Mouse (Mus musculus) CH12.LX (cell line): Measurements from ENCODE around the gene Atp8b4. TPM values are rescaled to one million over a fixed set of nuclear protein-coding genes. Genes with fewer than 3 reads are reported as not detected.

ENCODE experiments used
- DNase-seq: peaks from one replicate; pipeline ENCODE4 v3.0.0-alpha.2; 2013; ENCODE audit errors: extremely low read depth
- H3K27ac ChIP-seq: 2 replicates; pipeline ENCODE4 v1.5.1; 2012; ENCODE audit warnings: low read depth, mild to moderate bottlenecking, control low read depth, moderate library complexity; ENCODE audit not compliant: insufficient read depth
- H3K27me3 ChIP-seq: replicated peaks from 2 replicates; pipeline ENCODE3; 2012; ENCODE audit warnings: inconsistent platforms
- H3K36me3 ChIP-seq, 2 experiments: replicated peaks in 1 of 2; 2 replicates each; pipeline versions ENCODE3 to v1.6.1; 2012; ENCODE audit warnings: inconsistent platforms in 1 of 2, low read length in 1 of 2, mild to moderate bottlenecking in 1 of 2, mixed read lengths in 1 of 2, moderate library complexity in 1 of 2; ENCODE audit not compliant: control insufficient read depth in 1 of 2, insufficient read depth in 1 of 2
- H3K4me1 ChIP-seq, 2 experiments: 2 replicates each; pipeline ENCODE4 v1.6.1; 2012; ENCODE audit warnings: inconsistent platforms in 1 of 2, moderate library complexity in 1 of 2; ENCODE audit not compliant: insufficient read depth in 2 of 2, control insufficient read depth in 1 of 2
- H3K4me2 ChIP-seq: 2 replicates; pipeline ENCODE4 v1.6.1; 2012; ENCODE audit warnings: low read depth, mild to moderate bottlenecking, control low read depth; ENCODE audit not compliant: poor library complexity, insufficient read depth, severe bottlenecking
- H3K4me3 ChIP-seq, 3 experiments: fragments of 150-350 bp in 1 of 3; sonication (generic) in 1 of 3; replicated peaks in 1 of 3; 2 replicates each; pipeline versions ENCODE3 to v1.5.1; 2011 to 2012; ENCODE audit warnings: low read depth in 2 of 3, low read length in 2 of 3, mild to moderate bottlenecking in 2 of 3, moderate library complexity in 2 of 3, control low read depth in 1 of 3, improper control_type of control experiment in 1 of 3, inconsistent platforms in 1 of 3, mixed read lengths in 1 of 3; ENCODE audit not compliant: poor library complexity in 1 of 3
- H3K79me2 ChIP-seq: replicated peaks from 2 replicates; pipeline ENCODE4 v1.6.1; 2012; ENCODE audit warnings: mild to moderate bottlenecking, moderate library complexity; ENCODE audit not compliant: control insufficient read depth, poor library complexity, insufficient read depth, severe bottlenecking; ENCODE audit errors: extremely low read depth
- H3K9ac ChIP-seq: 2 replicates; pipeline ENCODE4 v1.6.1; 2012; ENCODE audit warnings: low read depth, mild to moderate bottlenecking, control low read depth, moderate library complexity; ENCODE audit not compliant: insufficient read depth
- H3K9me3 ChIP-seq: replicated peaks from 2 replicates; pipeline ENCODE3; 2012; ENCODE audit warnings: low read length, inconsistent platforms, mixed read lengths
- CHD1 ChIP-seq: IDR thresholded peaks from 2 replicates; pipeline ENCODE4 v1.6.1; 2012; ENCODE audit warnings: low read depth, low read length, improper control_type of control experiment, inconsistent platforms
- CHD2 ChIP-seq: IDR thresholded peaks from 2 replicates; pipeline ENCODE4 v1.6.1; 2011; ENCODE audit warnings: low read length, improper control_type of control experiment
- CTCF ChIP-seq, 2 experiments: IDR thresholded peaks in 1 of 2; conservative IDR thresholded peaks in 1 of 2; 2 replicates each; pipeline ENCODE4 v1.5.1; 2011 to 2012; ENCODE audit warnings: low read depth in 2 of 2, low read length in 2 of 2, improper control_type of control experiment in 1 of 2, inconsistent platforms in 1 of 2, mild to moderate bottlenecking in 1 of 2, moderate library complexity in 1 of 2
- E2F4 ChIP-seq: IDR thresholded peaks from 2 replicates; pipeline ENCODE4 v1.6.1; 2011; ENCODE audit warnings: low read depth, low read length, improper control_type of control experiment; ENCODE audit not compliant: insufficient replicate concordance
- ELF1 ChIP-seq: IDR thresholded peaks from 2 replicates; pipeline ENCODE4 v1.6.1; 2014; ENCODE audit warnings: low read depth, mild to moderate bottlenecking, inconsistent platforms, low read length, improper control_type of control experiment
- EP300 ChIP-seq: IDR thresholded peaks from 2 replicates; pipeline ENCODE4 v1.6.1; 2011; ENCODE audit warnings: low read length, improper control_type of control experiment
- ETS1 ChIP-seq: conservative IDR thresholded peaks from 2 replicates; pipeline ENCODE4 v1.6.1; 2012; ENCODE audit warnings: low read depth, mild to moderate bottlenecking, inconsistent platforms, low read length, improper control_type of control experiment, moderate library complexity
- GABPA ChIP-seq: IDR thresholded peaks from 2 replicates; pipeline ENCODE4 v1.6.1; 2012; ENCODE audit warnings: low read depth, low read length, improper control_type of control experiment, inconsistent platforms; ENCODE audit not compliant: insufficient replicate concordance
- HCFC1 ChIP-seq: IDR thresholded peaks from 2 replicates; pipeline ENCODE4 v1.6.1; 2012; ENCODE audit warnings: low read depth, mild to moderate bottlenecking, inconsistent platforms, low read length, improper control_type of control experiment
- JUN ChIP-seq: IDR thresholded peaks from 2 replicates; pipeline ENCODE4 v1.6.1; 2011; ENCODE audit warnings: low read depth, mild to moderate bottlenecking, low read length, improper control_type of control experiment, moderate library complexity; ENCODE audit not compliant: insufficient read depth
- JUND ChIP-seq: conservative IDR thresholded peaks from 2 replicates; pipeline ENCODE4 v1.6.1; 2011; ENCODE audit warnings: low read depth, low read length, improper control_type of control experiment
- KAT2A ChIP-seq: IDR thresholded peaks from 2 replicates; pipeline ENCODE4 v1.6.1; 2012; ENCODE audit warnings: low read length, improper control_type of control experiment, inconsistent platforms; ENCODE audit not compliant: insufficient replicate concordance
- MAFK ChIP-seq: IDR thresholded peaks from 2 replicates; pipeline ENCODE4 v1.6.1; 2011; ENCODE audit warnings: low read length, improper control_type of control experiment; ENCODE audit not compliant: insufficient replicate concordance
- MAZ ChIP-seq: IDR thresholded peaks from 2 replicates; pipeline ENCODE4 v1.6.1; 2012; ENCODE audit warnings: low read depth, mild to moderate bottlenecking, inconsistent platforms, low read length, improper control_type of control experiment, moderate library complexity
- MEF2A ChIP-seq: IDR thresholded peaks from 2 replicates; pipeline ENCODE4 v1.6.1; 2014; ENCODE audit warnings: low read depth, mild to moderate bottlenecking, inconsistent platforms, low read length, improper control_type of control experiment, borderline replicate concordance
- MYC ChIP-seq: IDR thresholded peaks from 2 replicates; pipeline ENCODE4 v1.6.1; 2011; ENCODE audit warnings: low read depth, mild to moderate bottlenecking, improper control_type of control experiment, low read length
- NELFE ChIP-seq: IDR thresholded peaks from 2 replicates; pipeline ENCODE4 v1.6.1; 2011; ENCODE audit warnings: low read depth, low read length, improper control_type of control experiment
- POLR2A ChIP-seq: IDR thresholded peaks from 2 replicates; pipeline ENCODE4 v1.6.1; 2011; ENCODE audit warnings: low read depth, mild to moderate bottlenecking, improper control_type of control experiment, low read length
- POLR2AphosphoS2 ChIP-seq: IDR thresholded peaks from 2 replicates; pipeline ENCODE4 v1.6.1; 2011; ENCODE audit warnings: low read depth, low read length, improper control_type of control experiment
- RAD21 ChIP-seq: IDR thresholded peaks from 2 replicates; pipeline ENCODE4 v1.6.1; 2011; ENCODE audit warnings: low read depth, mild to moderate bottlenecking, low read length, improper control_type of control experiment, moderate library complexity
- RCOR1 ChIP-seq: conservative IDR thresholded peaks from 2 replicates; pipeline ENCODE4 v1.6.1; 2012; ENCODE audit warnings: low read depth, mild to moderate bottlenecking, inconsistent platforms, low read length, improper control_type of control experiment
- SIN3A ChIP-seq: IDR thresholded peaks from 2 replicates; pipeline ENCODE4 v1.6.1; 2012; ENCODE audit warnings: low read length, improper control_type of control experiment, inconsistent platforms
- SMC3 ChIP-seq: IDR thresholded peaks from 2 replicates; pipeline ENCODE4 v1.6.1; 2011; ENCODE audit warnings: low read depth, low read length, improper control_type of control experiment
- UBTF ChIP-seq: IDR thresholded peaks from 2 replicates; pipeline ENCODE4 v1.6.1; 2012; ENCODE audit warnings: low read depth, mild to moderate bottlenecking, inconsistent platforms, low read length, improper control_type of control experiment, moderate library complexity
- USF2 ChIP-seq: conservative IDR thresholded peaks from 2 replicates; pipeline ENCODE4 v1.6.1; 2011; ENCODE audit warnings: low read depth, low read length, improper control_type of control experiment
- ZC3H11A ChIP-seq: IDR thresholded peaks from 2 replicates; pipeline ENCODE4 v1.6.1; 2012; ENCODE audit warnings: low read depth, mild to moderate bottlenecking, inconsistent platforms, low read length, improper control_type of control experiment
- ZNF384 ChIP-seq: IDR thresholded peaks from 2 replicates; pipeline ENCODE4 v1.6.1; 2012; ENCODE audit warnings: low read depth, low read length, improper control_type of control experiment, inconsistent platforms
- dilution Hi-C: fragments of 300-500 bp; cut with MboI; formaldehyde crosslinking; loops from 2 replicates; pipeline ENCODE4 v1.14.3; 2020; ENCODE audit warnings: low sequenced_read_pairs; ENCODE audit not compliant: extremely low pct_unique_long_range_greater_than_20kb, extremely low pct_ligation_motif_present
- in situ Hi-C: fragments of 300-500 bp; cut with MboI; formaldehyde crosslinking; loops from 3 replicates; pipeline ENCODE4 v1.14.3; 2019; ENCODE audit warnings: low sequenced_read_pairs, low pct_ligation_motif_present, low pct_unique_long_range_greater_than_20kb, mixed read lengths
- polyA plus RNA-seq: library from polyadenylated mRNA; unstranded; fragments of >175 nt; gene quantifications from 2 replicates; pipeline ENCODE4 v1.2.1, GENCODE M21; 2012; ENCODE audit warnings: low read depth; ENCODE audit not compliant: insufficient read length
- total RNA-seq, 2 experiments: library from RNA; depleted of rRNA; stranded (reverse); fragments of 300-350 nt in 1 of 2; fragments of >200 nt in 1 of 2; gene quantifications; 2 replicates each; pipeline ENCODE4 v1.2.3; 2012 to 2014

Atp8b4 gene
- total and polyA plus RNA-seq, 3 experiments: 0.50 to 1.9 (median 0.79) TPM

DNA sequence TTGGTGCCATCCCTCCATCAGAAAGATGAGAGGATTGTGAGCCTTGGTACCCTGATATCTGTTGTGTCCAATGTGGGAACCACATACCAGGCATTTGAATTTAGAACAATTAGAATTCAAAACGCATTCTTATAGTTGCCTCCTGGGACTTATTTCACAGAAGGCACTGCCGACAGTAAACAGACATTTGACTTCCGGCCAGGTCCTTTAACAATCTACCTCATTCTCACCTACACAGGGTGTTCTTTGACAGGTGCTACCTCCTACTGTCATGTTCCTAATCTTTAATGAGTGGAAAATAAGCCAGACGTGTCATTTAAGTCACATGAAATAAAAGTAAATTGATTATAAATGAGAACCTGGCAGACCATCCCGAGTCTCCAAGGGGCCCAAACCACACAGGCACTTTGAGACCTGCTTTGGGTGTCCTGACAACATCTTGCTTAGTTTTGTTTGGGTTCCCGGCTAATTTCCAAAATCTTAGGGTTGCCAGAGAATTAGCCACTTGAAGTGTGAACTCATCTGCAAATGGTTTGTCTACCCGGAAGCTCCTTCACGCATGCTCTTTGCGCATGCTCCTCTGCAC lies 67.9 kb downstream of the Atp8b4 start:
- Histone ChIP-seq H3K79me2 (no peaks in the 10 kb centered on the region), H3K9ac (no peak overlapping the region), H3K4me1 (peaks cover 0 to 4% of the 10 kb centered on the region in 2 experiments; a peak in 1 of 4 replicates), H3K36me3 (no peaks in the 10 kb centered on the region), H3K4me2 (no peak overlapping the region), H3K9me3 (no peaks in the 10 kb centered on the region), H3K27ac (no peak overlapping the region), H3K27me3 (no peaks in the 10 kb centered on the region), H3K4me3 (no peak overlapping the region)
- TF ChIP-seq RCOR1 (no peak), CTCF (conservative IDR thresholded peaks at IDR 0.05 in 1 of 2, IDR thresholded peaks at IDR 0.05 in 1 of 2; ENCODE audit: low read depth in 2 of 2, low read length in 2 of 2) (no peak), RAD21 (no peak), MYC (no peak)
- in situ Hi-C loops (no loop called here), dilution Hi-C loops (no loop called here)
- DNase-seq: no peak

DNA sequence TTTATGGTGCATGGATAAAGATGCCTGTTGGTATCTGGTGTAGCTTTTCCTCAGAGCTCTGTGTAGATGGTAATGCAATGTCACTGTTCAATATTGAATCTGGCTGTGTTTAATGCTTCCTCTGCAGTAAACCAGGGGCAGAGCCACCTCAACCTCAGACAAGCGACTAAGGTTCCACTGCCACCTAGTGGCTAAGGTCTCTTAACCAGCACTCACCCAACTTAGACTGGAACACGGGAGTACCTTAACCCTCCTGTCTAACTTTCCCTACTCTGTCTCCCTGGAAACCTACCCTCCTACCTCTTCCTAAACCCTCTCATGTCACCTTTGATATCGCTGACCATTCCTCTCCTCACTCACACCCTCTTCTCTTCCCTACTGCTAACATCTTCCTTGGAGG lies 71.2 kb downstream of the Atp8b4 start:
- H3K27ac ChIP-seq: no peak overlapping the region
- no peaks in the 10 kb centered on the region for H3K9me3 ChIP-seq
- H3K4me1 ChIP-seq: peaks cover 0 to 4% of the 10 kb centered on the region in 2 experiments; a peak in 1 of 4 replicates
- H3K79me2 ChIP-seq: no peaks in the 10 kb centered on the region
- dilution Hi-C loops: no loop called here
- peak; percentile 76 for DNase-seq
- H3K9ac ChIP-seq: no peak overlapping the region
- H3K4me2 ChIP-seq: no peak overlapping the region
- TF ChIP-seq JUND (peak; percentile 29; the same call in 1 of the 2 replicates), POLR2A (no peak), ZNF384 (no peak), CTCF (conservative IDR thresholded peaks at IDR 0.05 in 1 of 2, IDR thresholded peaks at IDR 0.05 in 1 of 2; ENCODE audit: low read depth in 2 of 2, low read length in 2 of 2) (peak; percentile 64 to 85), ZC3H11A (peak; percentile 48), ELF1 (0 out of 2 replicates have a peak, but pooled peaks have one; percentile 23), MAFK (no peak), USF2 (no peak), UBTF (no peak), E2F4 (no peak), MYC (no peak), GABPA (no peak), EP300 (no peak), MAZ (no peak), HCFC1 (no peak), MEF2A (no peak), POLR2AphosphoS2 (no peak), KAT2A (no peak), CHD1 (no peak), ETS1 (no peak), RAD21 (peak; percentile 86), SMC3 (peak; percentile 72), SIN3A (no peak), JUN (no peak), CHD2 (no peak), NELFE (no peak)
- no peaks in the 10 kb centered on the region for H3K36me3 ChIP-seq
- no peaks in the 10 kb centered on the region for H3K27me3 ChIP-seq
- H3K4me3 ChIP-seq: no peak overlapping the region
- in situ Hi-C loops: no loop called here
